Mouse (Mus musculus): ENCODE measurements around the gene Vps4b. TPM values are rescaled to one million over a fixed set of nuclear protein-coding genes. Genes with fewer than 3 reads are reported as not detected.

Gene Vps4b
- total RNA-seq (2017): 126 and 147 TPM in 2 replicates

- peak; percentile 97 for ATAC-seq (replicated peaks in 1 of 2; ENCODE audit: insufficient read depth in 1 of 2, low FRiP score in 2 of 2, low TSS enrichment in 1 of 2, low read depth in 1 of 2, poor library complexity in 2 of 2, severe bottlenecking in 2 of 2)
Observed at GRCm38 (mm10) chr1:106796542-106796924, at the start of gene Vps4b. Gene Vps4b (minus strand): TSS chr1:106796728.

GRCm38 (mm10) chr1:106828784-106829183, 32.3 kb upstream of the Vps4b start:
- ATAC-seq (replicated peaks in 1 of 2; ENCODE audit: insufficient read depth in 1 of 2, low FRiP score in 2 of 2, low TSS enrichment in 1 of 2, low read depth in 1 of 2, poor library complexity in 2 of 2, severe bottlenecking in 2 of 2): peak; percentile 29 to 37; a peak in 1 of 4 replicates

GRCm38 (mm10) chr1:106822297-106822696, 25.8 kb upstream of the Vps4b start:
- no peak for ATAC-seq (replicated peaks in 1 of 2; ENCODE audit: insufficient read depth in 1 of 2, low FRiP score in 2 of 2, low TSS enrichment in 1 of 2, low read depth in 1 of 2, poor library complexity in 2 of 2, severe bottlenecking in 2 of 2)

GRCm38 (mm10) chr1:106818323-106818722, 21.8 kb upstream of the Vps4b start:
- ATAC-seq (replicated peaks in 1 of 2; ENCODE audit: insufficient read depth in 1 of 2, low FRiP score in 2 of 2, low TSS enrichment in 1 of 2, low read depth in 1 of 2, poor library complexity in 2 of 2, severe bottlenecking in 2 of 2): peak; percentile 47 to 57; a peak in 2 of 4 replicates

GRCm38 (mm10) chr1:106816766-106817165, 20.2 kb upstream of the Vps4b start:
- no peak for ATAC-seq (replicated peaks in 1 of 2; ENCODE audit: insufficient read depth in 1 of 2, low FRiP score in 2 of 2, low TSS enrichment in 1 of 2, low read depth in 1 of 2, poor library complexity in 2 of 2, severe bottlenecking in 2 of 2)

- peak; percentile 76 to 90 for ATAC-seq (replicated peaks in 1 of 2; ENCODE audit: insufficient read depth in 1 of 2, low FRiP score in 2 of 2, low TSS enrichment in 1 of 2, low read depth in 1 of 2, poor library complexity in 2 of 2, severe bottlenecking in 2 of 2)
Observed at GRCm38 (mm10) chr1:106815265-106815664, 18.7 kb upstream of the Vps4b start.

- 0 out of 4 replicates have a peak, but pooled peaks of 1 of the 2 experiments have one; percentile 29 for ATAC-seq (replicated peaks in 1 of 2; ENCODE audit: insufficient read depth in 1 of 2, low FRiP score in 2 of 2, low TSS enrichment in 1 of 2, low read depth in 1 of 2, poor library complexity in 2 of 2, severe bottlenecking in 2 of 2)
Observed at GRCm38 (mm10) chr1:106814864-106815263, 18.3 kb upstream of the Vps4b start.

GRCm38 (mm10) chr1:106799931-106800330, 3.4 kb upstream of the Vps4b start:
- no peak for ATAC-seq (replicated peaks in 1 of 2; ENCODE audit: insufficient read depth in 1 of 2, low FRiP score in 2 of 2, low TSS enrichment in 1 of 2, low read depth in 1 of 2, poor library complexity in 2 of 2, severe bottlenecking in 2 of 2)

GRCm38 (mm10) chr1:106799406-106799805, 2.9 kb upstream of the Vps4b start:
- ATAC-seq (replicated peaks in 1 of 2; ENCODE audit: insufficient read depth in 1 of 2, low FRiP score in 2 of 2, low TSS enrichment in 1 of 2, low read depth in 1 of 2, poor library complexity in 2 of 2, severe bottlenecking in 2 of 2): no peak

- peak in 1 of 2 experiments; percentile 14; a peak in 1 of 4 replicates for ATAC-seq (replicated peaks in 1 of 2; ENCODE audit: insufficient read depth in 1 of 2, low FRiP score in 2 of 2, low TSS enrichment in 1 of 2, low read depth in 1 of 2, poor library complexity in 2 of 2, severe bottlenecking in 2 of 2)
Observed at GRCm38 (mm10) chr1:106796987-106797779, 655 bp upstream of the Vps4b start.

- peak; percentile 37 to 61 for ATAC-seq (replicated peaks in 1 of 2; ENCODE audit: insufficient read depth in 1 of 2, low FRiP score in 2 of 2, low TSS enrichment in 1 of 2, low read depth in 1 of 2, poor library complexity in 2 of 2, severe bottlenecking in 2 of 2)
Observed at GRCm38 (mm10) chr1:106795634-106796541, 640 bp downstream of the Vps4b start.

- no peak for ATAC-seq (replicated peaks in 1 of 2; ENCODE audit: insufficient read depth in 1 of 2, low FRiP score in 2 of 2, low TSS enrichment in 1 of 2, low read depth in 1 of 2, poor library complexity in 2 of 2, severe bottlenecking in 2 of 2)
Observed at GRCm38 (mm10) chr1:106774896-106775295, 21.6 kb downstream of the Vps4b start.

- ATAC-seq (replicated peaks in 1 of 2; ENCODE audit: insufficient read depth in 1 of 2, low FRiP score in 2 of 2, low TSS enrichment in 1 of 2, low read depth in 1 of 2, poor library complexity in 2 of 2, severe bottlenecking in 2 of 2): no peak
Observed at GRCm38 (mm10) chr1:106774092-106774491, 22.4 kb downstream of the Vps4b start.

- ATAC-seq (replicated peaks in 1 of 2; ENCODE audit: insufficient read depth in 1 of 2, low FRiP score in 2 of 2, low TSS enrichment in 1 of 2, low read depth in 1 of 2, poor library complexity in 2 of 2, severe bottlenecking in 2 of 2): no peak
Observed at GRCm38 (mm10) chr1:106768773-106769172, 27.8 kb downstream of the Vps4b start.

- ATAC-seq (replicated peaks in 1 of 2; ENCODE audit: insufficient read depth in 1 of 2, low FRiP score in 2 of 2, low TSS enrichment in 1 of 2, low read depth in 1 of 2, poor library complexity in 2 of 2, severe bottlenecking in 2 of 2): no peak
Observed at GRCm38 (mm10) chr1:106765771-106766170, 30.8 kb downstream of the Vps4b start.

GRCm38 (mm10) chr1:106764846-106765245, 31.7 kb downstream of the Vps4b start:
- ATAC-seq (replicated peaks in 1 of 2; ENCODE audit: insufficient read depth in 1 of 2, low FRiP score in 2 of 2, low TSS enrichment in 1 of 2, low read depth in 1 of 2, poor library complexity in 2 of 2, severe bottlenecking in 2 of 2): no peak

GRCm38 (mm10) chr1:106764281-106764680, 32.2 kb downstream of the Vps4b start:
- no peak for ATAC-seq (replicated peaks in 1 of 2; ENCODE audit: insufficient read depth in 1 of 2, low FRiP score in 2 of 2, low TSS enrichment in 1 of 2, low read depth in 1 of 2, poor library complexity in 2 of 2, severe bottlenecking in 2 of 2)

GRCm38 (mm10) chr1:106760750-106761149, 35.8 kb downstream of the Vps4b start:
- no peak for ATAC-seq (replicated peaks in 1 of 2; ENCODE audit: insufficient read depth in 1 of 2, low FRiP score in 2 of 2, low TSS enrichment in 1 of 2, low read depth in 1 of 2, poor library complexity in 2 of 2, severe bottlenecking in 2 of 2)

All from hematopoietic stem cell, adult 5-6 weeks (primary cell).